Mouse (Mus musculus): ENCODE measurements around the gene Eya2.
"Not testable (repeated sequence)": the region's sequence is repeated elsewhere in the genome, so short reads cannot be mapped to it uniquely, and the experiment has no call there.

Gene Eya2

DNA sequence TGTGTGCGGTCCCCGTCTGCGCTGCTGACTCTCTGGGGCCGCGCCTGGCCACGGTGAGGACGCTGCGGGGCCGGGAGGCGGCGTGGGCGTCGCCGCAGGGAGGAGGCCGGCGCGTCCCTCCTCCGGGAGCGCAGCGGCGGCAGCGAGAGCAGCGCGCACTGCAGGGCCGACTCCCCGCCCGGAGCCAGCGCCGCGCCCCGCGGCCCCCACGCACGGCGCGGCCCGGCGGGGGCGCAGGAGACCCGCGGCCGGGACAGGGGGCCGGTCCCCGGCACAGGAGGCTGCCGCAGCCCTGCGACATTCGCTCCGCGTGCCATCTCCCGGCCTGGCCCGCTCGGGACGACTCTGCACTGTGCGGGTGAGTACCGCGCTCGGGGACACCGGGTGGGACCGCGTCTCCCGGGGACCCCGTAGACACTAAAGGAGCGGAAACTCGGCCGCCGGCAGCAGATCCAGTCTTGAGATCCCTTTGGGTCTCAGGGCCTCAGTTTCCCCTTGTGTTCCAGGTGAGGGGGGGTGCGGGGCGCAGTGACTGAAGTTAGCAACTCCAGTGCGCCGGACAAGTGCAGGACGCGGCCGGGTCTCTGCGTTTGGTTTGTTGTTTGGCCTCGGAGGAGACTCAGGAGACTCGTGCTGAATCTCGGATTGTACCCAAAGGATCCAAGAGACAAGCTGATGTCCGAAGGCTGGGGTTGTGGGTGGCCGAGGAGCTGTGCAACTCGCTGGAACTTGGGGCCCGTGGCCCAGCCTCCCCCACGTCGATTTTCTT, at the start of gene Eya2:
Gene Eya2 (plus strand): TSS at position 126 of the 769 bp plus-strand sequence.
- DNase-seq (ENCODE audit: extremely low read depth, low read depth, low spot score), result no peak

DNA sequence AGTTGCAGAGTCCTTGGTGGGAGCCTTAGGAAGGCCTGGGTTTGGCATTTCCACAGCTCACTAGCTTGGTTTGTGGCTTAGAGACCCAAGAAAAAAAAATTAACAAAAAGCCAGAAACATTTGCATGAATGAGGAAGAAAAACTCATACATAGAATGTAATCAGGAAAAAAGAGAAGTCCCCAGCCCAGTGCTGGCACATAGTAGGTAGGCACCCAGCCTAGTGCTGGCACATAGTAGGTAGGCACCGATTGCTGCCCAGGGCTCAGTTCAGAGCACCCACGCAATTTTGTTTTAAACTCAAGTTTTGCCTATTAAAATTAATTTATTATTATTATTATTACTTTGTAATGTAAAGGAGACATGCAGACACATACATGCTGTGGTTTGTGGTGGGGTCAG, 49.1 kb upstream of the Eya2 start:
- no peak for DNase-seq (ENCODE audit: extremely low read depth, low read depth, low spot score)

- DNase-seq (ENCODE audit: extremely low read depth, low read depth, low spot score), result no peak
Observed at GRCm38 (mm10) chr2:165546341-165546740, 48.5 kb upstream of the Eya2 start.

DNA sequence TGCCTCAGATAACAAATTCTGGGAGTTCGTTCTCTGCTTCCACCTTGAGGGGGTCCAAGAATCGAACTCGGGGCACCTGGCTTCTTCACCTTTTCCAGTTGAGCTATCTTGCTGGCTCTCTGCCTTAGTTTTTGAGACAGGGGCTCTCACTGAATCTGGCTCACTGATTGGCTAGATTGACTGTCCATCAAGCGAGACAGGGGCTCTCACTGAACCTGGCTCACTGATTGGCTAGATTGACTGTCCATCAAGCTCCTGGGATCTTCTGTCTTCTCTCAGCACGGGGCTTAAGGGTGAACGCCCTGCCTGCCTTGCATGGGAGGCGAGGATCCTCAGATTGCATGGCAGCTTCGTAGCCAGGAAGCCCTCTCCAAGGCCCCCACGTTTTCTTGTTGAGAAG, 47.4 kb upstream of the Eya2 start:
- no peak for DNase-seq (ENCODE audit: extremely low read depth, low read depth, low spot score)

DNA sequence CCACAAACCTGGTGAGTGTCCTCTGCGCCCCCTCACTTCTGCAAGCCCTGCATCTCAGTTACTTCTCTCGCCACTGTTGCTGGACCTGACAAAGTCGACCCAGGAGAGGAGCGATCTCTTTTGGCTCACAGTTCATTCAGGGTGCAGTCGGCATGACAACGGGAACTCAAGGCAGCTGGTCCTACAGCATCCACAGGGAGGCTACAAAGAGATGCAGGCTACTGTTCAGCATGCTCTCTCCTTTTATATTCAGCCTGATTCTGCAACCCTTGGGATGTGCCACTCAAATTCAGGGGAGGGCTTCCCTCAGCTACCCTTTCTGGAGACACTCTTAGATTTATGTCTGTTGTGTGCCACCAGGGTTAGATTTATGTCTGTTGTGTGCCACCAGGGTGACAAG, 46.2 kb upstream of the Eya2 start:
- no peak for DNase-seq (ENCODE audit: extremely low read depth, low read depth, low spot score)

- not testable (repeated sequence) for DNase-seq (ENCODE audit: extremely low read depth, low read depth, low spot score)
Observed at GRCm38 (mm10) chr2:165550410-165550809, 44.4 kb upstream of the Eya2 start.

DNA sequence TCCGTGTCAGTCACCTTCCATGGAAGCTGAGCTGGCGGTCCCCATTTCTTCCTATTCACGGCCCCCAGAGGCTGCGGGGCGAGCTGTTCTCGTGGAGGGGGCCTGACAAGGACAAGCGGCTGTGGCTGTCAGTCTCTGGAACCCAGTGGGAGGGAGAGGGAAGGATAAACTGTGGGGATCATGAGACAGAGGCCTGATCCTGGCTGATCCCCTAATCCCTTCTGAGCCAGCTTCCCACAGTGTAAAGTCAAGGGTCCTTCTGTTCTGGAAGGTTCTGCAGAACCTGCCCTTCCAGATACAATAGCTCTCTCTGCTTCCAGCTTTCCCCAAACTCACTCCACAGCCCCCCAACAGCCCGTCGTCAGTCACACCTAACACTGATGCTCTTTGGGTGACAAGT, 40.8 kb upstream of the Eya2 start:
- DNase-seq (ENCODE audit: extremely low read depth, low read depth, low spot score), result no peak

DNA sequence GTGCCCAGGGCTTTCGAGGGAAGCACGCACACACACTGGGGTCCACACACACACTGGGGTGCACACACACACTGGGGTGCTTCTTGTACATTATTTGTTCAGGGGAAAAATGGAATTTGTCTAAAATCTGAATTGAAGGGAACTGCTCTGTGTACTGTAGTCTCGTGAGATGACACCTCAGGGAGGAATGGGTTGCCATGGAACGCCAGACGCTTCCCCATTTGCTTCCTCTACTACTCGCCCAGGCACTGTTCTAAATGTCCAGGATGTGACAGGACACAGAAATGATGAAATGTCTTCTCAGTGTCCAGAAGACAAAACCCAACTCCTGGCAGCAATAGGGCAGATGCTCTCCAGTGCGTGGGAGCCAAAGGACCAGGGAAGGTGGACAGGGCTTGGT, 37.6 kb upstream of the Eya2 start:
- DNase-seq (ENCODE audit: extremely low read depth, low read depth, low spot score), result no peak

DNA sequence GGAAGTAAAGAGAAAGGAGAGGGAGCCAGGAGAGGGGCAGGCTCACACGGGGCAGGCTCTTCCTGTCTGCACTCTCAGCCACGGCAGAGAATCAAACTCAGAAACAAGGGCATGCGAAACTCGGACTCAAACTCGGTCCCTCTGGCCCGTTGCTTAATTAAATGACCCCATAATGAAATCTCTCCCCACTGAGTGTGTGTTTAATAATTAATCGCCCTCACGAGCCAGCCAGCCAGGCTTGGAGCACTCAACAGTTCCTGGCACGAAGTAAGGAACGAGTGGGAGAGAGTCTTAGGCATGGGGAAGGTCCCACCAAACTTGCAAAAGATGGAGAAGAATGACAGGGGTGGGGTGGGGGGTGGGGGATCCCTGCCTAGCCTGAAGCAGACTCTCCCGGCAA, 35.9 kb upstream of the Eya2 start:
- DNase-seq (ENCODE audit: extremely low read depth, low read depth, low spot score), result no peak

- no peak for DNase-seq (ENCODE audit: extremely low read depth, low read depth, low spot score)
Observed at GRCm38 (mm10) chr2:165559506-165560235, 35.2 kb upstream of the Eya2 start.

- DNase-seq (ENCODE audit: extremely low read depth, low read depth, low spot score), result no peak
Observed at GRCm38 (mm10) chr2:165561861-165562260, 33.0 kb upstream of the Eya2 start.

GRCm38 (mm10) chr2:165563298-165564058, 31.4 kb upstream of the Eya2 start:
- no peak for DNase-seq (ENCODE audit: extremely low read depth, low read depth, low spot score)

DNA sequence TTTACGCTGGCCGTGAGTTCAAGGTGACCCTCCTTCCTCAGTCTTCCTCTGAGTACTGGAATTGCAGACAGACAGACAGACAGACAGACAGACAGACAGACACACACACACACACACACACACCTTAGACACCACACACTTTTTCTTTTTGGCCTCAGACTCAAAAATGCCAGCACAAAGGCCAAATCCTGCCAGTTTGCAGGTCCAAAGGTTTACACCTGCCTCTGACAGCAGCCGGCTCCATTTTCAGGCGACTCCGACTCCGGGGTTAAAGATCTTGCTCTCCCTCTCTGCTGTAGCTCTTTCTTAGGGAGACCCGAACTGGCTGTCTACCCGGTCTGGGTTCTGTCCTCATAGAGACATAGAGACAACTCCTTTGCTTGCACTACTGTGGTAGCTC, 30.7 kb upstream of the Eya2 start:
- no peak for DNase-seq (ENCODE audit: extremely low read depth, low read depth, low spot score)

DNA sequence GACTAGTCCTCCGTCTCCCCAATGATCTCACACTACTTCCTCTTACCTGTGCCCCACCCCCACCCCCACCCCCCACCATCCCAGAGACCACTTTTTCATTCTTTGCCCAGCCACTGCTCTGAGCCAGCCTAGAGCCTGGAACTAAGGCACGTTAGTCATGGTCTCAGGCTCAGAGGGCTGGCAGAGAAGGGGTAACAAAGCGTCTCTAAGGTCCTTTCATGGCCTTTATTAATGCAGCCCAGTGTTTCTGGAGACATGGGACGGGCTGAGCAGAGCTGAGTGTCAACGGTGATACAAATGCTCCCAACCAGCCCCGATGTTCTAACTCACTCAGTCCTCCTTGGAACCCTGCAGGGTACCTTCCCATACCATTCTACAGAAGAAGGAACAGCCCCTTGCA, 30.2 kb upstream of the Eya2 start:
- DNase-seq (ENCODE audit: extremely low read depth, low read depth, low spot score), result no peak

- no peak for DNase-seq (ENCODE audit: extremely low read depth, low read depth, low spot score)
Observed at GRCm38 (mm10) chr2:165566898-165567297, 27.9 kb upstream of the Eya2 start.

DNA sequence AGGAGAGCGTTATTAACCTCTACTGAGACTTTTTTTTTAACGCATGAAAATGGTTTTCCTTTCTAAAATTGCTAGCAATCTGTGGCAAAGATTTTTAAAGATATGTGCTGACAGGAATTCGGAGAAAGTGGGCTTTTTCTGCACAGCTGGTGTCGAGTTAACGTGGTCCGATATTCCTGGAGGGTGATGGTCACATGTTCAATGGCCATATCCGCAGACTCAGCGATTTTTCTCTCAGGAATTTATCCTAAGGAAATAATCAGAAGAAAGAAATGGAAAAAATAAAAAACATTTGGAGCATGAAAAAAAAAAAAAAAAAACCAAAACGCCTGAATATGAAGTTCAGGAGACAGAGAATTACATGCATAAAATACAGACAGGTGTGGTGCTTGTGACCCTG, 27.0 kb upstream of the Eya2 start:
- DNase-seq (ENCODE audit: extremely low read depth, low read depth, low spot score), result no peak

GRCm38 (mm10) chr2:165568911-165569310, 25.9 kb upstream of the Eya2 start:
- no peak for DNase-seq (ENCODE audit: extremely low read depth, low read depth, low spot score)

DNA sequence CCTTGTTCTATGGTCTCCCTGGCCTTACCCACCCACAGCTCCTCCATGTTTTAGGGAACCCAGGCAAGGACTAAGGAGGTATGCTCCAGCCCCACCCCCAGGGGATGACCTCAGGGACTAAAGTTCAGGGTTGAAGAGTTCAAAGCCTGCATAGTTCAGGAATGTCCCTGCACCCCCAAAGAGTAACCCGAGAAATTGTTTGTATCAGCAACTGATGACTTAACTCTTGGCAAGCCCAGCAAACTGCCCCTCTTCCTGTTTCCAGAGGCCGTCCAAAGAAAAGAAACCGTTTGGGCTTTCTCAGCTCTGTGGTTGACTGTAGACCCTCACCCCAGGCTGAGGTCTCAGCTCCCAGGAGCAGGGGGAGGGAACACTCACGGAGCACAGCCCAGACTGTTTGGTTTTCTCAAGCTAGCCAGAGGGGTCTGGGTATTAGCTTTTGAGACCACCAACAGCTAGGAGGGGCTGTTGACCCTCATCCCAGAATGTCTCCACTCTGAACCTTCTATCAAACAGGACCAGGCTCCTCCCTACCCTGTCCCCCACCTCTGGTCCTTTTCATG, 23.5 kb upstream of the Eya2 start:
- no peak for DNase-seq (ENCODE audit: extremely low read depth, low read depth, low spot score)

GRCm38 (mm10) chr2:165583044-165583443, 11.8 kb upstream of the Eya2 start:
- no peak for DNase-seq (ENCODE audit: extremely low read depth, low read depth, low spot score)

DNA sequence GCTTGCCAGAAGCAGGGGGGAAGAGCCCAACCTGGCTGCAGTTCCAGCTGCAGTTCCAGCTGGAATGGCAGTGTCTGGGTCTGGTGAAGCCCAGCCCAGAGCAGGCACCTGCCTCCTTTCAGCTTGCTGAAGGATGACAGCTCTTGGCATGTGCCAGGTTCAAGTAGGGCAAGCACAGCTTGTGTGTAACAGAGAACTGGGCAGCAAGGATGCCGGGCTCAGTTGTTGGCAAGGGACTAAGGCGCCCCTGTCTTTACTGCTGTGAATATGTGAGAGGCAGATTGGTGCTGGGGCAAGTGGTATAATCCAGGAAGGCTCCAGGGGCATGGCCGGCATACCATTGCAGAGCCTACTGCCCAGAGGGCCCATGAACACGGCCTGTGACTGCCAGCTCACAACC, 11.3 kb upstream of the Eya2 start:
- DNase-seq (ENCODE audit: extremely low read depth, low read depth, low spot score), result no peak

DNA sequence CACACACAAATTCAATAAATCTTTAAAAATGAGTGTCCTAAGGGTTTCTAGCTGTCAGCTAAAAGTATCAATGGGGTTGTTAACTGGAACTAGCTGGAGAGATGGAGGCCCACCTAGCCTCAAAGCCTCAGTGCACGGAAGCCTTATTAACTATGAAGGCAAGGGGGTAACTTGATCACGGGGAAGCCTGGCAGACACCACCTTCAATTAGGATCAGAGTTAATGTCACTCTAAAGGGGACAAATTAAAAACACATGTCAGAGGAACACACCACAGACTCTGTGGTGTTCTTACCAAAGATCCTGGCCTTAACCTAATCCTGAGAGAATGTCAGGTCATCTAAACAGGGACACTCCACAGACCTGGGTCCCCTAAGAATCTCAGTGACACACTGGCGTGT, 10.3 kb upstream of the Eya2 start:
- no peak for DNase-seq (ENCODE audit: extremely low read depth, low read depth, low spot score)

- no peak for DNase-seq (ENCODE audit: extremely low read depth, low read depth, low spot score)
Observed at GRCm38 (mm10) chr2:165590742-165591141, 4.1 kb upstream of the Eya2 start.
